Mouse (Mus musculus): ENCODE data around the gene Itih3. TPM values are rescaled to one million over a fixed set of nuclear protein-coding genes. Genes with fewer than 3 reads are reported as not detected.

The Itih3 gene
- not detected for total RNA-seq (2023)

GRCm38 (mm10) chr14:30923375-30924105 lies at the start of gene Itih3:
Gene Itih3 (minus strand): TSS chr14:30923760.

GRCm38 (mm10) chr14:30951154-30951825 lies 27.7 kb upstream of the Itih3 start, which contains the start of gene Nek4:
Gene Nek4 (plus strand): TSS chr14:30951377.

GRCm38 (mm10) chr14:30943038-30943437 lies 19.5 kb upstream of the Itih3 start, which contains the start of gene Itih1:
Gene Itih1 (minus strand): TSS chr14:30943289.

GRCm38 (mm10) chr14:30886204-30886603 lies 37.4 kb downstream of the Itih3 start, which contains the start of gene Itih4:
Gene Itih4 (plus strand): TSS chr14:30886476.

GRCm38 (mm10) chr14:30878958-30879571 lies 44.5 kb downstream of the Itih3 start, which contains the start of gene Mustn1:
Gene Mustn1 (plus strand): TSS chr14:30879200.

Other genes with a start within 250 kb of the Itih3 start
- 10 to 100 TPM; 14.6 to 16.3 TPM for gene Sfmbt1, start 208.9 kb downstream of the Itih3 start, total RNA-seq (2023)
- 10 to 100 TPM; 14.8 to 18.4 TPM for gene Tmem110, start 98.2 kb downstream of the Itih3 start, total RNA-seq (2023)
- gene Mustn1, start 44.6 kb downstream of the Itih3 start, total RNA-seq (2023) = under 1 TPM; 0.44 to 0.83 TPM
- gene Itih4, start 37.3 kb downstream of the Itih3 start, total RNA-seq (2023) = not detected
- not detected for gene Itih1, start 19.5 kb upstream of the Itih3 start, total RNA-seq (2023)
- 1 to 10 TPM; 4.5 to 4.7 TPM for gene Nek4, start 27.6 kb upstream of the Itih3 start, total RNA-seq (2023)
- gene Glt8d1, start 77.6 kb upstream of the Itih3 start, total RNA-seq (2023) = 10 to 100 TPM; 11.4 to 12.2 TPM
- gene Spcs1, start 77.9 kb upstream of the Itih3 start, total RNA-seq (2023) = 10 to 100 TPM; 70.6 to 86.4 TPM
- gene Pbrm1, start 95.4 kb upstream of the Itih3 start, total RNA-seq (2023) = 10 to 100 TPM; 52.5 to 55.0 TPM
- 10 to 100 TPM; 43.5 to 46.3 TPM for gene Gnl3, start 95.4 kb upstream of the Itih3 start, total RNA-seq (2023)
- gene Smim4, start 205.2 kb upstream of the Itih3 start, total RNA-seq (2023) = 10 to 100 TPM; 43.2 to 63.8 TPM
- gene Nt5dc2, start 207.3 kb upstream of the Itih3 start, total RNA-seq (2023) = 10 to 100 TPM; 15.2 to 18.0 TPM
- gene Stab1, start 244.9 kb upstream of the Itih3 start, total RNA-seq (2023) = 1 to 10 TPM; 2.8 to 3.7 TPM